Mouse (Mus musculus) thymus, adult 2 months (tissue): ENCODE measurements around the gene Kif3c. TPM values are rescaled to one million over a fixed set of nuclear protein-coding genes. Genes with fewer than 3 reads are reported as not detected.

ENCODE experiments used
- DNase-seq: peaks from one replicate; pipeline ENCODE4 v3.0.0; 2021
- H3K27ac ChIP-seq: fragments of 200-500 bp; 2 replicates; pipeline ENCODE4 v1.5.1; 2012; ENCODE audit warnings: low read length, control low read depth; ENCODE audit not compliant: control insufficient read depth, insufficient read depth
- H3K27me3 ChIP-seq: fragments of 200-500 bp; 2 replicates; pipeline ENCODE4 v1.6.1; 2012; ENCODE audit warnings: mild to moderate bottlenecking, low read length, moderate library complexity, mixed read lengths; ENCODE audit not compliant: control insufficient read depth, insufficient read depth
- H3K36me3 ChIP-seq: fragments of 200-500 bp; 2 replicates; pipeline ENCODE4 v1.6.1; 2012; ENCODE audit warnings: mild to moderate bottlenecking, low read length, moderate library complexity; ENCODE audit not compliant: control insufficient read depth, insufficient read depth
- H3K4me1 ChIP-seq: fragments of 200-500 bp; replicated peaks from 2 replicates; pipeline ENCODE4 v1.6.1; 2012; ENCODE audit warnings: low read length; ENCODE audit not compliant: control insufficient read depth, insufficient read depth
- H3K4me3 ChIP-seq: fragments of 200-500 bp; 2 replicates; pipeline ENCODE4 v1.5.1; 2012; ENCODE audit warnings: mild to moderate bottlenecking, low read length, control low read depth, moderate library complexity; ENCODE audit not compliant: control insufficient read depth, insufficient read depth
- CTCF ChIP-seq: fragments of 200-500 bp; IDR thresholded peaks from 2 replicates; pipeline ENCODE4 v1.5.1; 2012; ENCODE audit warnings: mild to moderate bottlenecking, control low read depth, low read length, moderate library complexity, borderline replicate concordance; ENCODE audit not compliant: control insufficient read depth, poor library complexity, insufficient read depth; ENCODE audit errors: extremely low read depth
- POLR2A ChIP-seq: fragments of 200-500 bp; IDR thresholded peaks from 2 replicates; pipeline ENCODE4 v1.6.1; 2012; ENCODE audit warnings: mild to moderate bottlenecking, low read length, control low read depth, moderate library complexity; ENCODE audit not compliant: control insufficient read depth, poor library complexity, insufficient read depth; ENCODE audit errors: extremely low read depth
- WGBS: fragments of 180-500 bp; shearing (Covaris S2); methylation state at CpG from one replicate; pipeline ENCODE4 v1.1.7; 2018; 5-methylcytosine and 5-hydroxymethylcytosine counted together
- polyA plus RNA-seq: library from polyadenylated mRNA; depleted of rRNA; stranded (reverse); fragments of >200 nt; gene quantifications from 2 replicates; pipeline ENCODE4 v1.2.3, GENCODE M21; 2012

Gene Kif3c
- polyA plus RNA-seq, 1 experiment = 17.5 TPM

DNA sequence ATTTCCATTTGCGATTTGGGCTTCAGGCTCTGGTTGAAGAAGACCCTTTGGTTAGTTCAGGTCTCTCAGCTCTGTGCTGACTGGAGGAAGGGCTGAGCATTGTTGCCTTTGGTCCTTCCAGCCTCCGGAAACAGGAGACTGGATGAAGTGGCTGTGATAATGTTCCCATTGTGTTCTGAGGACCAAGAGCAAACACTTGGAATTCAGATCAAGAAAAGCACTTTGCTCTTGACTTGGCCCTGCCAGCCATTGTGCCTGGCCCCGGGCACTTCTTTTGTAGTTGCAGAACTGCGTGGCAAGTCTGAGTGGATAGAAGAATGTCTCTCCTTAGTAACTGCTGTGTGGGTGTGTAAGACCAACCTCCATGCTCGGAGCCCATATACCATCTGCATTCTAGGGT is 9.6 kb downstream of the Kif3c start:
- DNase-seq = no peak
- WGBS = 93% methylated on average over 5 of the region's 5 CpGs
- TF ChIP-seq POLR2A = no peak
- no peaks in the 10 kb centered on the region for H3K27me3 ChIP-seq
- no peak overlapping the region for H3K27ac ChIP-seq
- H3K36me3 ChIP-seq = no peaks in the 10 kb centered on the region; the same call in 1 of the 2 replicates
- no peaks in the 10 kb centered on the region for H3K4me1 ChIP-seq
- H3K4me3 ChIP-seq = no peak overlapping the region

DNA sequence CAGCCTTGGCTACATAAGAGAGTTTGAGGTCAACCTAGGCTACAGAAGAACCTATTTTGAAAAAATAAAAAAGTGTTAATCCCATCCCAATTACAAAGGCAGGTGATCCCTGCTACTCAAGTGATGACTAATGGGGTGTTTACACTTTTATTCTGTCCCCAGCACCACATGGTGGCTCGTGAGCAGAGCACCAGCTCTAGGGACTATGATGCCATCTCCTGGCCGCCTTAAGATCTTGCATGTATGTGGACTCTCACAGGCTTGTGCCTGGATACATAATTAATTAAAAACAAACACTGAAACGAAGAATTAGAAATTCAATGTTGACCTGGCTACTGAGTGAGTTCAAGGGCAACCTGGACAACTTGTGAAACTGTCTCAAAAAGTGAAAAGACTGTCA is 12.3 kb downstream of the Kif3c start:
- Histone ChIP-seq H3K27me3 (no peaks in the 10 kb centered on the region), H3K4me1 (no peaks in the 10 kb centered on the region), H3K4me3 (no peak overlapping the region), H3K36me3 (no peaks in the 10 kb centered on the region; the same call in 1 of the 2 replicates), H3K27ac (no peak overlapping the region)
- WGBS = 53% methylated on average over 3 of the region's 3 CpGs
- no peak for TF ChIP-seq CTCF
- TF ChIP-seq POLR2A = no peak
- peak; percentile 34 for DNase-seq

GRCm38 (mm10) chr12:3377755-3378154 is 12.8 kb downstream of the Kif3c start:
- Histone ChIP-seq H3K27ac (no peak overlapping the region), H3K27me3 (no peaks in the 10 kb centered on the region), H3K4me3 (no peak overlapping the region), H3K36me3 (no peaks in the 10 kb centered on the region; the same call in 1 of the 2 replicates), H3K4me1 (no peaks in the 10 kb centered on the region)
- no peak for DNase-seq
- WGBS = 93% methylated on average over 5 of the region's 5 CpGs
- TF ChIP-seq CTCF (no peak), POLR2A (no peak)

- peaks cover 10% of the 10 kb centered on the region for H3K36me3 ChIP-seq
- no peak overlapping the region for H3K4me3 ChIP-seq
- H3K4me1 ChIP-seq = no peaks in the 10 kb centered on the region
- H3K27ac ChIP-seq = no peak overlapping the region
- no peaks in the 10 kb centered on the region for H3K27me3 ChIP-seq
- no peak for DNase-seq
- TF ChIP-seq CTCF (no peak), POLR2A (no peak)
- WGBS = 86% methylated on average over 1 of the region's 1 CpGs
Measured at GRCm38 (mm10) chr12:3384860-3385259, 19.9 kb downstream of the Kif3c start.

DNA sequence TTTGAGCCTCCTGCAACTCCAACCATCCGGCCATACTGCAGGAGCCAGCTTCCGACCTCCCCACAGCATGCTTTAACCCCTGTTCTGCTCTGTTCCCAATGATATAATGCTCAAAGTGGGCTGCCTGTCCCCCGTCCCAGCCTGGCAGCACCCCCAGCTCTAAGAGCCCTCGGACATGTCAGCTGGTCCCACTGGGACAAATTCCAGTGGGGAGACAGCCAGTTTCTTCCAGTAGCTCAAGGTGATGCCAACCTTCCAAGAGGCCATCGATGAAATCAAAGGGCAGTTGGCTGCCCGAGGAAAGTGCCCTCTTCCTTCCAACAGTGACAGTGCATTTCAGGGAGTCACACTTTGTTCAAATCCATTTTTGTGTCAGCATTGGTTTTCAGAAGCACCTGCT is 20.3 kb downstream of the Kif3c start:
- Histone ChIP-seq H3K4me1 (no peaks in the 10 kb centered on the region), H3K27me3 (no peaks in the 10 kb centered on the region), H3K4me3 (no peak overlapping the region), H3K27ac (no peak overlapping the region), H3K36me3 (peaks cover 10% of the 10 kb centered on the region)
- no peak for DNase-seq
- WGBS = 73% methylated on average over 6 of the region's 6 CpGs
- no peak for TF ChIP-seq POLR2A
- TF ChIP-seq CTCF = no peak

DNA sequence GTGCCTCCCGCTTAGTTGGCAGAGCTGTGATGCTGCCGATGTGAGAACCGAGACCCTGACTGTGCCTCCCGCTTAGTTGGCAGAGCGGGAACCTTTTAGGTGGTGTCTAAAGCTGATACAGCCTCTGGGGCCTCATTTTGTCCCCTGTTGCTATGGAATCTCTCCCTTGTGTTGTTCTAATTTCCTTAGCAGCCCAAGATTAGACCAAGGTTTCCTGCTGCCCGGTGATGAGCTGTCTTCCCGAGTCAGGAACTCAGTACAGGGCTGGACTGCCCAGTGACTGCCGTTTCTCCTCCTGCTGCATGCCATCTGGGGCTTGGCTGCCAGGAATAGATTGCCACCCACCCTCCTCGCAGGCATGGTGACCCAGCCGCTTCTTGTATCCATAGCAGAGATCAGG is 21.0 kb downstream of the Kif3c start:
- Histone ChIP-seq H3K27ac (no peak overlapping the region), H3K36me3 (peaks cover 10% of the 10 kb centered on the region), H3K4me3 (no peak overlapping the region), H3K27me3 (no peaks in the 10 kb centered on the region), H3K4me1 (no peaks in the 10 kb centered on the region)
- 65% methylated on average over 10 of the region's 10 CpGs for WGBS
- DNase-seq = no peak
- TF ChIP-seq CTCF (no peak), POLR2A (no peak)

DNA sequence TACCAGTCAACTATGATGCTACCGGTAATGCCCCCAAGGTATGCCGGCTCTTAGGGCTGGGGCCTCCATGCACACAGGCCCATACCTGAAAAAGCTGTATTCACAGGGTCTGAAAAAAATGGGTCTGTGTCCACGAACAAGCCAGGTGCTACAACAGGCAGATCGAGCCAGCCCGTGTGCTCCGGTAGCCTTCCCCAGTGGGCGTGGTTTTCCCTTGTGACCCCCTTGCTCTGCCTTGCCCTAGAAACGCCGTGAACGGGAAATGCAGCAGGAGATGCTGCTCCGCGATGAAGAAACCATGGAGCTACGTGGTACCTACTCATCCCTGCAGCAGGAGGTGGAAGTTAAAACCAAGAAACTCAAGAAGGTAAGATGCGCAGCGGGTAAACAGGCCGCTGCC is 23.0 kb downstream of the Kif3c start:
- TF ChIP-seq CTCF = no peak
- no peak for TF ChIP-seq POLR2A
- Histone ChIP-seq H3K27me3 (no peaks in the 10 kb centered on the region), H3K27ac (no peak overlapping the region), H3K36me3 (peaks cover 10% of the 10 kb centered on the region), H3K4me3 (no peak overlapping the region), H3K4me1 (no peaks in the 10 kb centered on the region)
- DNase-seq = no peak
- WGBS = 98% methylated on average over 16 of the region's 16 CpGs
